Mouse (Mus musculus) megakaryocyte-erythroid progenitor cell, adult 5 weeks (primary cell): ENCODE measurements around the gene Phgr1. TPM values are rescaled to one million over a fixed set of nuclear protein-coding genes. Genes with fewer than 3 reads are reported as not detected.

ENCODE experiments used
- polyA plus RNA-seq: library from polyadenylated mRNA; stranded (reverse); fragments of >175 nt; gene quantifications from 2 replicates; pipeline ENCODE4 v1.2.3, GENCODE M21; 2012

The Phgr1 gene
- not detected in 2 replicates for polyA plus RNA-seq

DNA sequence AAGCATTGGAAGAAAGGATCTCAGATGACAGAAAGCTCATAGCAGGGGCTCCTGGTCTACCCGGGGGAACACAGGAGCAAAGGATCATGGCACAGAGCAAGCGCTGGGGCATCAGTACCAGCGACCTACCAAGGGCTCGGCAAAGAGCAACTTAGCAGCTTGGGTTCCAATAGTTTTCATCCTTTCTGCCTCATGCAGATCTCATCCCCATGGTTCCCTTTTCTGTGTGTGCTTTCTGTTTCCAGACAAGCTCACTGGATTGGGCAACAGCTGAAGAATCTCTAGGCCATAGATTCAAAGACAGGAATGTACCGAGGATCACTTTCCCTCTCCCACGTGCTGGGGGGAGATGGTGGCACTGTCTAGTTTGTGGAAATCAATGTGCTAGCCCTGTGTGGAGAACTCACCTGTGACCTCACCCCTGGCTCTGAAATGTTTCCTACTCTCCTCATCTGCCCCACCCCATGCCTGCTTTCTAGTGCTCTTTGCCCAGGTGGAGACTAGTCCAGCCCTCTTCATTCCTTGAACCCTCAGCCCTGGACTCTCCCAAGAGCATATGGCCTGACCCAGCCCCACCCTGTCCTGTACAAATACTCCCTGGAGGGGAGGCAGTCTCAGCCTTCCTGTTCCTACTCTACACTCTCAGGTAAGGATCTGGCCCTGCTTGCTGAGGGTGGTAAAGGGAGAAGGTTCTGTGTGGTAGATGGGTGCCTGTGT is at the start of gene Phgr1:
TSS of gene Phgr1 (plus strand) at position 612 of the 717 bp plus-strand sequence.

DNA sequence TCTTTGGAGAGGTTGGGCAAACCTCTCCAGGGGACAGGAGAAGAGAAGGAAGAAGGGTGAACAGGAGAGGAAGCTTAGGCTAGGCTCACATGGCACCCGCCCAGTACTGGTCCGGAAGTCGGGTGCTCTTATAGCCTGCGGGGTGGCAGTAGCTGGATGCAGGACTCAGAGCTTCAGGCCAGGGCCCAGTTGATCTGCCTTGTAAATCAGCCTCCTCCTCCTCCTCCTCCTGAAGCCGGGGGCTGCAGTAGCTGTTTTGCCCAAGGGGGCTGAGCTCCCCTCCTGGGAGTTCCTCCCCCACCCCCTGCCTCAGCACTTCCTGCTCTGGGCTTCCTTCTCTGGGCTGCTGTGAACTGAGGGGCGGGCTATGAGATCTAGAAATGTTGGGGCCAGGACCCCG is 44.2 kb upstream of the Phgr1 start, which contains the start of gene Plcb2:
TSS of gene Plcb2 (minus strand) at position 102 of the 400 bp plus-strand sequence.

DNA sequence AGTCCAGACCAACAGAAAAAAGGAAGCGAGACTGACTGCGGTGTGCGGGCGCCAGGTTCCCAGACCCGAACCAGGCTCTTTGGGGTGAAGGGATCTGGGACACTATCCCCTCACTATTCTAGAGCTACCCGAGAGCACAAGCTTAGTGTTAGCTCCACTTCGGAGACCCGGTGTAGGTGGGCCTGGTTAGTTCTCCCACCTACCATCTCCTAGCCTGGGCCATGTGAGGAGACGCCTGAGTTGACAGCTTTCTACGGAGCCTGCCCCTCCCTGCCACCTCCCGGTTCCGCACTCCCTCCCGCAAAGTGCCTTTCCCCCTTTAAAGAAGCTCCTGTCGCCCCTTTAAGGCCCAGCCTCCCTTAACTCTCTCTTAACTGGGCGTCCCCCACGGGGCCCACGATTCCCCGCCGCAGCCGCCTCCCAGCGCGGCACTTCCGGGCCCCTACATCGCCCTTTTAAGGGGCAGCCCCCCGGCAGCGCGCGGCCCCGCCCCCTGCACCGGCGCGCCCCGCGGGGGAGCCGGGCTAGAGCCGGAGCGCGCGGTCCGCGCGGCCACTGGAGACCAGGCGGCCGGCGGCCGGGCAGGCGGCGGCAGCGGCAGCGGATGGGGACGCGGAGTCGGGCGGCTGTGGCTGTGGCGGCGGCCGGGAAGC is 27.2 kb upstream of the Phgr1 start, which contains the start of gene Inafm2:
TSS of gene Inafm2 (plus strand) at position 527 of the 653 bp plus-strand sequence.

DNA sequence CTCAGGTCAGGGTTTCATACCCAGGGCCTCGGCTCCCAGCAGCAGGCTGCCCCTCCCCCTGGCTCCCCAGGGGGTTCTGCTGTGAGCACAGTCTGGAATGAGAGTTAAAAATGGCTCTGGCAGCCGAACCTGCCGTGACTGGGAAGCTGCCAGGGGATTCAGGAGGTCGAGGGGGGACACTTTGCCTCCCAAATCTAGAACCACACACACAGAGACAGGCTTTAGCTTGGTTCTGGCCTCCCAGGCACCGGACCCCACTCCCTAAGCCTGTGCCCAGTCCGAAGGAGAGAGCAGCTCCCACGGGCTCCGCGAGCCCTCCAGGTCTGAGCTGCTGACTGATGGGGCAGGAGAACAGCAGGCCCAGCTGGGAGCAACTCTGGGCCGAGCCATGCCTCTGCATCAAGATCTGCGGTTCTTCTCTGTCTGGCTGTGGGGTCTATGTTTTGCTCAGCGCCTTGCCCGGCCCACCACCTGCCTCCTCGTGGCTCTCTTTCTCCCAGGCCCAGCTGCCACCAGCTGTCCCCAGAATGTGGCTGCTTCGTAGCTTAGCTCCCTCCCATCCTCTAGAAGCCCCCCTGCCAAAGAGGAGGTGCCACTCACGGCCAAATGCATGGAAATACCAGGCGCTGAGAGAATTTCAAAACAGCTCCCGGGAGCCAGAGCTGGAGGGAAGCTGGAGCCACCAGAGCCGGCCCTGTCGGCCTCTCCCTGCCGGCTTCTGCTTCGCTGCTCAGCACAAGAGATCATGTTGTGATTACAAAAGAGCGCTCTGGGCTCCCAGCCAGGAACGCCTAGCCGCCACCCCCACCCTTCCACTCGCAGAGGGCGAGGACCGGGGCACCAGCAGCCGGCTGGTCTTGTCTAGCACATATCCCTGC is 10.4 kb upstream of the Phgr1 start, which contains the start of gene Ccdc9b:
TSS of gene Ccdc9b (minus strand) at position 756 of the 878 bp plus-strand sequence.

DNA sequence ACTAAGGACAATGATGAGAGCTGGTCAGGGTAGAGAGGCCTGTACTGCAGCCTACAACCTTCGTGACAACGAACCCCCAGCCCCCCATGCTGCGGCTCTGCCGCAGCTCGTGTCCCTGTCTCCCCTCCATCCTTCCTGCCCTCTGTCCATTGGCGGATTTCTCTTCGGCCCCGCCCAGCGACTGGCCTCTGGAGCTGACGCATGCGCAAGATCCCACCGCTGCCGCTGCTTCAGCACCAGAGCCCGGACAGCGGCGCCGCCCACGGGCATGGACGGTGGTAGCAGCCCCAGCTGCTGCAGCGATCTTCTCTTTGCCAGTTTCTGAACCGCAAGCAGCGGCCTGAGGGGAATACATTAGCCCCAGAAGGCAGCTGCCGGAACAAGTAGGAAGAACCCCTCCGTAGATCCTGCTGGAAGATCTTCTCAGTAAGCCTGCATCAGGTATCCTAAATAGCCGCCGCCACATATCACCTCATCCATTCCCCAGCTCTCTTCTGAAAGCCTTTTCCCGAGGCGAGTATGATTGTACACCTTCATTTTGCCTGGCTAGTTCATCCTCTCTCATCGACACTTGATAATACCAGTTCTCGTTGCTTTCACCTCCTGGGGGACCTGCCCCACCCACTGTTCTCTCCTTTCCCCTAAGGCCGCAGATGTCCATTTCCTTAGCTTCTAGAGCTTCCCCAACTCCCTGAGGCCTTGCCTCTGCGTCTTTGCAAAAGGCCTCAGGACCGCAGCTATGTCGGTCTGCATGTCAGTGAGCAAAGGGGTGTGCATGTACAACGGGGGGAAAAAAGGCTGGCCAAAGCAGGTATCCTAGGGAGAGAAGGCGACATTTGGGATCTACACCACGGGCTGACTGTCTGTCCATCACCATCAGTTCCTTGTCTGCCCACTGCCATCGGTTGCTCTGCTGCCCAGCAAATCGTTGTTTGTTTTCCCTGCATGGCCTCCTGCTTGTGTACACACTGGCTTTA is 7.2 kb downstream of the Phgr1 start, which contains the start of gene Disp2:
TSS of gene Disp2 (plus strand) at position 216 of the 977 bp plus-strand sequence.

DNA sequence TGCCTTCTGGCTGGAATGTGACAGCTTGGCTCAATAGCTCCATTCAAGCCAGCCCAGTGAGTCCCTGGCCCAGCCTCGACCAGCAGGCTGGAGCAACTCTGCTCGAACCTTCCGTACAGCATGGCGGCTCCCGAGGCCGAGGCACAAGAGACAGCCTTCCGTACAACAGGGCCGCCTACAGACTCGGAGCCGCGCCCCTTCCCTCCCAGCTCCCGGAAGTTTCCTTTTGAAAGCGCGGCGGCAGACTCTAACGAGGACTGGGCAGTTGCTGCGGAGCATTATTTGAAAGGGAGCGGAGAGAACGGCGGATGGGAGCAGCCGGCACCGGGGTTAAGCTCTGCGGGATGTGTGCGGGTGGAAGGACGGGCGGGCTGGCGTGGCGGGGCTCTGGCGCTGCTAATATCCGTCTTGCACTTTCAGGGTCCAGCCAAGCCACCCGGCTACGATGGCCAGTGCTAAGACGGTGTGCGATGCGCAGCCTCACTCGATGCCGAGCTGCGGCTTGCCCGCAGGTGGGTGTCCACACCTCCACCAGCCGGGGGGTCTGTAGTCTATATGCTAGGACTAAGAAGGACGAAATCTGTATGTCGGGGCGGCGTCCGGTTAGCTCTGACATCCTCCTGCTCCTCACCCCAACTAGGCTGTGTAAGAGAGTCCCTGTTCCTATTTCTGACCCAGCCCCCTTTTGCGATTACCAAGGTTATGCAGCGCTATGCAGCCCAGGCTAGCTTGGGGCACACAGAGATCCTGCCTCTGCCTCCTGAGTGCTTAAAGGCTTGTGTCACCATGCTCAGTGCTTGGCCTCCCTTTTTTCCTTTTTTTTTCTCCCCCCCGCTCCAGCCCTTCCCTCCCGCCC is 41.6 kb downstream of the Phgr1 start, which contains the start of gene Knstrn:
TSS of gene Knstrn (plus strand) at position 23 of the 856 bp plus-strand sequence.

Other genes starting within 250 kb of the Phgr1 start
- 2.5 and 12.5 TPM in 2 replicates for gene Bmf, start 223.1 kb upstream of the Phgr1 start, polyA plus RNA-seq
- 13.7 and 14.8 TPM in 2 replicates for gene Bub1b, start 174.6 kb upstream of the Phgr1 start, polyA plus RNA-seq
- 1.2 and 1.9 TPM in 2 replicates for gene Pak6, start 109.5 kb upstream of the Phgr1 start, polyA plus RNA-seq
- gene Ankrd63, start 68.8 kb upstream of the Phgr1 start, polyA plus RNA-seq = 0.72 and 2.2 TPM in 2 replicates
- 96.3 and 125 TPM in 2 replicates for gene Plcb2, start 44.3 kb upstream of the Phgr1 start, polyA plus RNA-seq
- 39.8 and 40.6 TPM in 2 replicates for gene Inafm2, start 27.0 kb upstream of the Phgr1 start, polyA plus RNA-seq
- gene Ccdc9b, start 10.1 kb upstream of the Phgr1 start, polyA plus RNA-seq = 0.35 and 0.38 TPM in 2 replicates
- 0.04 and 0.06 TPM in 2 replicates for gene Disp2, start 7.0 kb downstream of the Phgr1 start, polyA plus RNA-seq
- 96.3 and 140 TPM in 2 replicates for gene Knstrn, start 41.2 kb downstream of the Phgr1 start, polyA plus RNA-seq
- 24.7 and 27.6 TPM in 2 replicates for gene Ivd, start 89.2 kb downstream of the Phgr1 start, polyA plus RNA-seq
- 35.3 and 39.5 TPM in 2 replicates for gene Bahd1, start 127.6 kb downstream of the Phgr1 start, polyA plus RNA-seq
- 6.7 and 12.2 TPM in 2 replicates for gene Chst14, start 153.7 kb downstream of the Phgr1 start, polyA plus RNA-seq